Mouse (Mus musculus) monocyte, adult 5-6 weeks (primary cell): ENCODE data around the gene Ifi35. TPM values are rescaled to one million over a fixed set of nuclear protein-coding genes. Genes with fewer than 3 reads are reported as not detected.
"Not testable (repeated sequence)": the region's sequence is repeated elsewhere in the genome, so short reads cannot be mapped to it uniquely, and the experiment has no call there.

Source experiments
- ATAC-seq: fragments of 153-309, 156-312 bp; replicated peaks from 2 replicates; pipeline ENCODE4 v1.8.0; 2017; ENCODE audit warnings: mild to moderate bottlenecking; ENCODE audit not compliant: low TSS enrichment, insufficient number of reproducible peaks, severe bottlenecking, poor library complexity, low FRiP score
- total RNA-seq: library from RNA; stranded (forward); fragments of 200-1000, 200-491, 200-594 nt; gene quantifications from 3 replicates; pipeline ENCODE4 v1.2.3, GENCODE M21; 2017

Gene Ifi35
- total RNA-seq: 65.6 to 68.1 TPM (median 67.1 TPM) in 3 replicates

- peak; percentile 93 for ATAC-seq
Observed at GRCm38 (mm10) chr11:101448274-101448746, at the start of gene Ifi35. TSS of gene Ifi35 (plus strand) at chr11:101448407.

DNA sequence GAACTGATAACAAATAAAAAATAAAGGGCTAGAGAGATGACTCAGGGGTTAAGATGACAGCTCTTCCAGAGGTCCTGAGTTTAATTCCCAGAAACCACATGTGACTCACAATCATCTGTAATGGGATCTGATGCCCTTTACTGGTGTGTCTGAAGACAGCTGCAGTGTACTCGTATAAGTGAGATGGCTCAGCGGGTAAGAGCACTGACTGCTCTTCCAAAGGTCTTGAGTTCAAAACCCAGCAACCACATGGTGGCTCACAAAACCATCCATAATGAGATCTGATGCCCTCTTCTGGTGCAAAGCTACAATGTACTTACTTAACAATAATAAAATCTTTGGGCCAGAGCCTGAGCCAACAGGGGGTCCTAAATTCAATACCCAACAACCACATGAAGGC lies 32.9 kb upstream of the Ifi35 start:
- no peak for ATAC-seq

- ATAC-seq: no peak
Observed at GRCm38 (mm10) chr11:101416433-101417100, 31.6 kb upstream of the Ifi35 start.

DNA sequence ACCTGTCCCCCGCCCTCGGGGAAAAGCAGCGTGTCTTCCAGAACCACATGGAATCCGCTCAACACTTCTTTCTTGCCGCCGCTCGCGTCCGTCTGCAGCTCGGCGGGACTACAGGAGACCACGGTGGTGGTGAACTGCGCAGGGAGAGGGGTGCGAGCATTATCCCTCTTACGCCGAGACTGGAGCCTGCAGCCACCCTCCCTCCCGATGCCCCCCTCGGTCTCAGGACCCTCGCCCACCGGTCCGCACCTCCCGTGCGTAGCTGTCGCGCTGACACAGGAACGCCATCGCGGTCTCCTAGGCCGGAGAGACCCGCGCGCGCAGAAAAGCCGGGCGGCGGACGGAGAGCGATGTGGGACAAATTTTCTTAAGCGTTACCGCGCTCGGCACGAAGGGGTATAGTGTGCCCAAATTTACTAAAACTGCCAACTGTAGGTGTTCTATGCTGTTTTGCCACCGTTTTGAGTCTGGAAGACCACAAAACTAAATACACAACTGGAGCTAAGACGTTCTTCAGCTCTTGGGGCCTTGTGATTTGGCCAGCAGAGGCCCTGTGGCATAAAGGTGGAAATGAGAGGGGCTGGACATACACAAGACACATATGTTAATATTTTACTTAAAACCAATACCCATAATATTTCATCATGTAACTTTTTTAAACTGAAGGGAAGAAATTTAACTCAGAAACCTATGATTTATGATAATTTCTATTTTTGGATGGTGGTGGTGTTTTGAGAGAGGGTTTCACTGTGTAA lies 30.9 kb upstream of the Ifi35 start, which contains the start of gene Aarsd1:
TSS of gene Aarsd1 (minus strand) at position 515 of the 755 bp plus-strand sequence.
- peak; percentile 87 for ATAC-seq

GRCm38 (mm10) chr11:101418991-101419390 lies 29.2 kb upstream of the Ifi35 start:
- ATAC-seq: no peak

DNA sequence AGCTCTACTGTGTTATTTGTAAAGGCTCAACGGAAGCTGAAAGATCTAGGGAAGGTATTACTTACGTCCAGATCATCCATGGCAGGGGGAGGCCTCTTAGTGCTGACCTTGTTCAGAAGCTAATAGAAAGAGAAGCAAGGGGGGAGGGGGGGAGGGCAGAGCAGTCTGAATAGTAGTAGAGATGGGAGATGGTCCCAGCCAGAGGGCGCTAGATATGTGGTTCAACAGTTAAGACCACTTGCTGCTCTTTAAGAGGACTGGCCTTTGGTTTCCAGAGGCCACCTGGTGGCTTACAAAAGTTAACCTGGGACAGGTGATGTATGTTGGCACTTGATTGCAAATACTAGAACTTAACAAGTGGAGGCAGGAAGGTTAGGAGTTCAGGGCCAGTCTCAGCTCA lies 28.6 kb upstream of the Ifi35 start:
- ATAC-seq: no peak

DNA sequence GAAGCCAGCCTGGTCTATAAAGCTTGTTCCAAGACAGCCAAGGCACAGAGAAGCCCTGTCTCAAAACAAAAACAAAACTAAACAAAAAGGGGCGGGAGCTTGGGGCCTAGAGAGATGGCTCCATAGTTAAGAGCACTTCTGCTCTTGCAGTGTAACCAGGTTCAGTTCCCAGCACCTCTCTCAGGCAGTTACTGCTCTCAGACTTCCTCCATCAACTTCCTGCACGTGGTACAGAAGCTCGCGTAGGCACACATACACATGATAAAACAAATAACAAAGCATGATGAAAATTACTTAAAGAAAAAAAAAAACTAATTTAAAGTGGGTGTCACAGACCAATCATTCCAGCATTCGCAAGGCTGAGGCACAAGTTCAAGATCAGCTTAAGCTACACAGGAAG lies 28.1 kb upstream of the Ifi35 start:
- no peak for ATAC-seq

DNA sequence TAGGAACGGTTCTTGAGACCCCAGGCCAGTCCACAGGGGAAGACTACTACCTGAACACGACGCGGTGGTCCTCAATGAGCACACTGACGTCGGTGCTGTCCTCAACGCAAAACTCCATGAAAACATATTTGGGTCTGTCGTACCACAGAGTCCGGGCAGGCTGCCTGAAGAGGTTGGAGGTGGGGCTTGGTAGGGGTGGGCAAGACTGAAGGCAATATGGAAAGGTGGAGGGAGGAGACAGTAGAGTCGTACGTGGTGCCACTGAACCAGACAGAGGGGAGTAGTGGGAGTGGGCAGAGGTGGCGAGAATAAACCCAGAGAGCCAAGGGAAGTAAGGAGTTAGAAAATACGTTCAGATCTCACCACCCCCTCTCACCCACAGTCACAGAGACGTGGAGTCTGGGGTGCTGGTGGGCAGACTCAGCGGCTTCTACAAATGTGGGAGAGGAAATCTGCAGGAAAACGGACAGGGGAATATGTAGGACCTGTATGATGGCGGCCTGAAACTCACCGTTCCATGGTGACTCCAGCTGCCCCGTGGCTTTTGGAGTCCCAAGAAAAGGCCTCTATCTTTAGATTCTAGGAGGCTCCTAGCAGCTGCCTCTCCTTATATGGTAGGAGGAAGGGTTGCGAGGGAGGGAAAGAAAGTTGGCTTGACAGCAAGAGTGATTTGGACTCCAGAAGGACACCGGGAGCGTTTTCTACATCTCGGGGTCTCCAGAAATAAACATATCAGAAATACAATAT lies 23.9 kb upstream of the Ifi35 start, which contains the start of gene Gm27029:
TSS of gene Gm27029 (minus strand) at position 692 of the 747 bp plus-strand sequence.
- ATAC-seq: peak; percentile 8; the same call in 1 of the 2 replicates

GRCm38 (mm10) chr11:101424925-101425813 lies 23.0 kb upstream of the Ifi35 start, which contains the start of the genes Rundc1 and Ptges3l:
TSS of gene Rundc1 (plus strand) at chr11:101425085.
TSS of gene Ptges3l (minus strand) at chr11:101425333.
- ATAC-seq: peak; percentile 99

DNA sequence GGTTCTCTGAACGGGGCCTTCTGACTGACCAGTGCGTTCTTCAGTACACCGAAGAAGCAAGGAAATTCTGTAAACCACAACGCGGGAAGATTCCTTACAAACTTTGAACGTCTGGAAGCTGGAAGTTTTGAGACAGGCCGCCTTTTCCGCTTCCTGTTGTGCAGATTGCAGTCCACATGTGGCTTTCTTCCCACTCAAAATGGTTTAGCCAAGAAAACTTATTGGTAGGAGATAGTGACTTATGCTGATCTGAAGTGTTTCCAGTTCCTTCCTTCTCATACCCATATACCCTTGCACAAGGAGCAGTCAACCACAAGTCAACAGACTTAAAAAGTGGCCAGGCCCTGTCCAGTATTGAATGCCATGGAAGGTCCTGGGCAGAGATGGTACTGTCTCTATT lies 22.0 kb upstream of the Ifi35 start:
- no peak for ATAC-seq

DNA sequence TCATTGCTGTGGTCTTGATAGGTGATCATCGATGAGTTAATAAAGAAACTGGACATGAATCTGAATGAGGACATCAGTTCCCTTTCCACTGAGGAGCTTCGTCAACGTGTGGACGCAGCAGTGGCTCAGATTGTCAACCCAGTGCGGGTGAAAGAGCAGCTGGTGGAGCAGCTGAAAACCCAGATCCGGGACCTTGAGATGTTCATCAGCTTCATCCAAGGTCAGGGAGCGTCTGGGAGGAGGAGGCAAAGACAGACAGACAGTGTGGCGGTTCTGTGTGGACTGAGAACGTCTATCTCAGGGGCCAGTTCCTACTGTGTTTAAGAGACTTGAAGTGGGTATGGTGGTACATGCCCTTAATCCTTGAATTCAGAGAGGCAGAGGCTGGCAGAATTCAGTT lies 16.9 kb upstream of the Ifi35 start:
- ATAC-seq: no peak

GRCm38 (mm10) chr11:101433396-101433795 lies 14.8 kb upstream of the Ifi35 start:
- ATAC-seq: no peak

DNA sequence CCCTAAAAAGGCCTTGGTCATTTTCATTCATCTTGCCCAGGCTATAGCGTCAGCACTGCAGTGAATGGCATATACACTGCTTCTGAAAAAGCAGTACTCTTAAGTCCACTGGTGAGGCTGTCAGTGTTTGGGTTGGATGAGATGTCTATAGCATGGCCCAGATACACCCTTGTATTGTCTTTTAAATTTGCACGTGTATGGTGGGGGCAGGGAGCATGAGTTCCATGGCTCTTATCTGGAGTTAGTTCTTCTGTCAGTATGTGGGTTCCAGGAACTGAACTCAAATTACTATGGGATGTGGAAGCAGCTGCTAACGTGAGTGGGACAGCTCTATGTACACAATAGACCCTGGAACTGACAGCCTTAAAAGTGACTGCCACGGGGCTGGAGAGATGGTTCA lies 12.4 kb upstream of the Ifi35 start:
- ATAC-seq: no peak

GRCm38 (mm10) chr11:101436916-101437315 lies 11.3 kb upstream of the Ifi35 start:
- ATAC-seq: no peak

GRCm38 (mm10) chr11:101438006-101438405 lies 10.2 kb upstream of the Ifi35 start:
- ATAC-seq: not testable (repeated sequence)

GRCm38 (mm10) chr11:101441450-101442126 lies 6.6 kb upstream of the Ifi35 start:
- ATAC-seq: not testable (repeated sequence)

DNA sequence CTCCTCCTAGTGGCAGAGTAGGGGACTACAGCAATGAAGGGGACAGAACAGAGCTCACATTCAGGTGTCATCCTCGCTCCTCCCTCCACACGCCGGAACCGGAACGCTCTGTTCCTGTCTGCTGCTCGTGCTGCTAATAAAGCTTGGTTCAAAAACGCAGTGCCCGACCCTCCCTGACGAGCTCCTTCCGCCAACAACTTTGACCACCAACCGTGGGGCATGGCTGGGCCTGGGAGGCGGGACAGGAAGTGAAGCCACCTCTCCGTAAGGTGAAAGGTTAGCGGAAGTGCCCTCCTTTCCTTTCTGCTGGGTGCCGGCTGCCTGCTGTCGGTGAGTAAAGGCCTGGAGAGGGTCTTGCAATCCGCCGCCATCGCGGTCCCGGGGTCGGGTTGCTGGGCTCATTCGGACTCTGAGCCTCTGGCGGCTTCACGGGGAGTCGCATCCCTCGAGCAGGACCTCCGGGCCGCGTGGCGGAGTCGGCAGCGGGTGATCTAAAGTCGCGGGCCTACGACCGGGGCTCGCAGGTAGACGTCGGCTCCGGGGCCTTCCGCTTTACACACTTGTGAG lies 6.0 kb upstream of the Ifi35 start, which contains the start of gene Rpl27:
TSS of gene Rpl27 (plus strand) at position 172 of the 567 bp plus-strand sequence.
- ATAC-seq: peak; percentile 100
